Mouse (Mus musculus) limb, embryonic 10.5 days (tissue): ENCODE measurements at regions not wholly inside any gene's neighbourhood (a gene's known extent, or its start where the extent isn't known, plus 50 kb on each side); places are given as distances from the start of the nearest gene placed in this dataset.
A peak's percentile ranks its signal among the peaks of the same experiment; 100 is the strongest.

Experiments
- DNase-seq: peaks from one replicate; pipeline ENCODE4 v3.0.0-alpha.2; 2017; ENCODE audit warnings: low spot score
- H3K27ac ChIP-seq: fragments of 300-500 bp; sonication (generic); 2 replicates; pipeline ENCODE4 v1.5.1; 2016; ENCODE audit warnings: mild to moderate bottlenecking
- H3K27me3 ChIP-seq: fragments of 300-500 bp; sonication (generic); 2 replicates; pipeline ENCODE4 v1.6.1; 2016; ENCODE audit warnings: low read depth, mild to moderate bottlenecking; ENCODE audit not compliant: poor library complexity, severe bottlenecking
- H3K36me3 ChIP-seq: fragments of 300-500 bp; sonication (generic); 2 replicates; pipeline ENCODE4 v1.6.1; 2016; ENCODE audit warnings: mild to moderate bottlenecking, moderate library complexity
- H3K4me1 ChIP-seq: fragments of 300-500 bp; sonication (generic); 2 replicates; pipeline ENCODE4 v1.6.1; 2016
- H3K4me3 ChIP-seq: fragments of 300-500 bp; sonication (generic); 2 replicates; pipeline ENCODE4 v1.5.1; 2016; ENCODE audit warnings: mild to moderate bottlenecking, moderate library complexity
- H3K9me3 ChIP-seq: fragments of 300-500 bp; sonication (generic); replicated peaks from 2 replicates; pipeline ENCODE4 v1.6.1; 2016; ENCODE audit warnings: mild to moderate bottlenecking
- WGBS: fragments of 180-500 bp; shearing (Covaris S2); methylation state at CpG from one replicate; pipeline ENCODE4 v1.1.7; 2016; 5-methylcytosine and 5-hydroxymethylcytosine counted together

DNA sequence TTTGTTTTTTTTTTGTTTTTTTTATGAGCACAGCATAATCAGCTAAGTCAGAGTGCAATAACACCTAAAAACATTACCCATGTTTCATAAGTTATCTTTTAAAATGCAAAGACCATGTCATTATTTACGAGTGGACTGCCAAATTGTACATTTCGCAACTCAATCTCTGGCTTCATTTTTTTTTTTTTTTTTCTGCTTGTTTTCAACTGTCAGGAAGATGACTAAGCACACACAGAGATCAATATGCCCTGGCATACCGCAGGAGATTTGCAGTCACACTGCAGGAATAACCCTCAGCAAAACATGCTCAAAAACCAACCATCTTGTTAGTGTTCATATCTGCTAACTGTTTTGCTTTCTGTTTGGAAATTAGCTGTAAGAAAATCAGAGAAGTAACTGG is 1270.3 kb upstream of the Flrt2 start:
- Histone ChIP-seq H3K4me1 (no peaks in the 10 kb centered on the region), H3K9me3 (no peaks in the 10 kb centered on the region), H3K27ac (no peak overlapping the region), H3K27me3 (no peaks in the 10 kb centered on the region), H3K4me3 (no peak overlapping the region), H3K36me3 (no peaks in the 10 kb centered on the region)
- no peak for DNase-seq
- 80% methylated on average over 3 of the region's 3 CpGs for WGBS

DNA sequence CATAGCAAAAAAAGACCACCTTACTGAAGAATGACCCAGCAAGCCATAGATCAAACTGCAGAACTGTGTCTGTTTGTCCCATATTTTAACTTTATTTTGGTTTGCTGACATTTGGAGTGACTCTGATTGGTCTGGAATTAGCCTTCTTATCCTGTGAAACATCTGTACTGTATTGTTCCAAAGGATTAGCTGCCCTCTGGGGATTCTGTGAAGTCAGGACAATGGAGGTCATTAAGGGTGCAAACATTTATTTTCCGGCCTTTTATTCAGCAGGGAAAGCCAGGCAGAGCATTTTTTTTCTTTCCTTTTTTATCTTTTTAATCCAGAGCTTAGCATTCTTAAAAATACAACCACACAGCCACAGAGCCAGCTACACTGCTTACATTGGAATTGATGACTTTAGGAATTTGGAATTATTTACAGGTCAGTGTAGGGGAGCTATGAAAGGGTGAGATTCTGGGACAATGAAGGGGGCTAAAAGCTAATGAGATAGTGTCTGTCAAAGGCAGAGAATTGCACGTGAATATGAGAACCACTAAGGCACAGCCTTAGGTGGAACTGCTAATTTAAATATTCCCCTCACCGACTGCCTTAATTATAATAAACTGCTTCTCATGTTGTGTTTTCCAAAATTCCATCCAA is 1267.6 kb upstream of the Flrt2 start:
- no peak for DNase-seq
- Histone ChIP-seq H3K36me3 (no peaks in the 10 kb centered on the region), H3K4me1 (no peaks in the 10 kb centered on the region), H3K27me3 (no peaks in the 10 kb centered on the region), H3K4me3 (no peak overlapping the region), H3K9me3 (no peaks in the 10 kb centered on the region), H3K27ac (no peak overlapping the region)
- 42% methylated on average over 3 of the region's 3 CpGs for WGBS

DNA sequence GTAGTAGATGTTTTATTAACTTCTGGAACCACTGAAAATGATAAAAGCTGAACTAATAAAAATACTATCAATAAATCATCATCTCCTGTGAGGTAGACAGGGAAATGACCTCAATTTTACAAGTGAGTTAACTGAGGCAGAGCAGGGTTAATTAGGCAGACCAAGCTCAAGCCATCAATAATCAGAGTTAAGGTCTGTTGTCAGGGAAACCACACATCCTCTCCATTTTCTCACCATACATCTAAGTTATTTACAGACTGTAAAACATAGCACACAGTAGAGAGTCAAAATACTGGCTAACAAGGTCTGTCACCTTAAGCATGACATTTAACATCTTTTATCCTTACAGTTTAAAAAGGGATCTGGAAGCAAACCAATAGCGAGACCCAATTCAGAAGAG is 1242.5 kb upstream of the Flrt2 start:
- 74% methylated on average over 1 of the region's 1 CpGs for WGBS
- H3K4me1 ChIP-seq: no peaks in the 10 kb centered on the region

DNA sequence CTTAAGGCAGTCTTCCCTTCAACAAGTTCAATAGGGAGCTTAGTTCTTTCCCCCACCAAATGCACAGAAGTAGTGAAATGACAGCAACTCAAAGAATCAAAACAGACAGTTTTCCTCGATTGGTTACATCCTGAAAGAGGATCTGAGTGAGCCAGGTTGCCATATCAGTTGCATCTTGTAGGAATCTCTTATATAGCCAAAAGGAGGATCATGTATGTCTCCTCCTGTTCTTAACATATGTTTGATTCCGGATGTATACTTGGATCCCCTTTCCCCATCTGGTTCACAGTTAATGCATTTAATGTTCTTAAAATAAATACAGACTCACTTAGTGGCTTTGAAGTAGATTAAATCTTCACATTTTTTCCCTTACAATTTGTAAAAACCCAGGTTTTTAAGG is 1224.0 kb upstream of the Flrt2 start:
- H3K4me3 ChIP-seq: no peak overlapping the region

More for the DNA sequence above, 1242.5 kb upstream of the Flrt2 start:
- no peaks in the 10 kb centered on the region for H3K36me3 ChIP-seq
- H3K27me3 ChIP-seq: no peaks in the 10 kb centered on the region
- no peaks in the 10 kb centered on the region for H3K9me3 ChIP-seq
- H3K27ac ChIP-seq: no peak overlapping the region
- no peak for DNase-seq
- H3K4me3 ChIP-seq: no peak overlapping the region

DNA sequence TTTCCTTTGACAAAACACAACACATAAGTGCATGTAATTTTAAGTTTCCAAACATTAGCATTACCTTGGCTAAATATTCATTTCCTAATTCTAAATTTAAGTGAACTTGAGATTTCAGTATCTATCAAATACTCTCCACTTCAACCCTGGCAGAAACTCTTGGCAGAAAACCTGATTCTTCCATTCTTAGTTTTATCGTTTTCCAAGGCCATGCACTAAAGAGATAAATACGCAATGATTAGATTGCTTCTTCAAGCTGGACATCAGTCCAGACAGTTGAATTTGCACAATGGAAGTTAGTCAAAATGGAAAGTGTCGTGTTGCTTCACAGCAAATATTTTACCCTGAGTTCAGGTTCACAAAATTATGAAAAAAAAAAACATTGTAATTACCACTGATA is 1223.4 kb upstream of the Flrt2 start:
- no peak overlapping the region for H3K4me3 ChIP-seq
- H3K27me3 ChIP-seq: no peaks in the 10 kb centered on the region
- no peaks in the 10 kb centered on the region for H3K9me3 ChIP-seq
- no peaks in the 10 kb centered on the region for H3K36me3 ChIP-seq
- no peak overlapping the region for H3K27ac ChIP-seq
- DNase-seq: no peak
- 93% methylated on average over 3 of the region's 3 CpGs for WGBS
- no peaks in the 10 kb centered on the region for H3K4me1 ChIP-seq

More for the DNA sequence above, 1224.0 kb upstream of the Flrt2 start:
- Histone ChIP-seq H3K36me3 (no peaks in the 10 kb centered on the region), H3K27me3 (no peaks in the 10 kb centered on the region), H3K27ac (no peak overlapping the region), H3K4me1 (no peaks in the 10 kb centered on the region), H3K9me3 (no peaks in the 10 kb centered on the region)
- WGBS: 79% methylated on average over 2 of the region's 2 CpGs
- no peak for DNase-seq

GRCm38 (mm10) chr12:94469850-94470249 is 1222.2 kb upstream of the Flrt2 start:
- H3K27ac ChIP-seq: no peak overlapping the region
- H3K4me3 ChIP-seq: no peak overlapping the region
- H3K4me1 ChIP-seq: no peaks in the 10 kb centered on the region
- H3K36me3 ChIP-seq: no peaks in the 10 kb centered on the region
- DNase-seq: no peak
- H3K27me3 ChIP-seq: no peaks in the 10 kb centered on the region
- WGBS: 57% methylated on average over 2 of the region's 2 CpGs
- no peaks in the 10 kb centered on the region for H3K9me3 ChIP-seq

DNA sequence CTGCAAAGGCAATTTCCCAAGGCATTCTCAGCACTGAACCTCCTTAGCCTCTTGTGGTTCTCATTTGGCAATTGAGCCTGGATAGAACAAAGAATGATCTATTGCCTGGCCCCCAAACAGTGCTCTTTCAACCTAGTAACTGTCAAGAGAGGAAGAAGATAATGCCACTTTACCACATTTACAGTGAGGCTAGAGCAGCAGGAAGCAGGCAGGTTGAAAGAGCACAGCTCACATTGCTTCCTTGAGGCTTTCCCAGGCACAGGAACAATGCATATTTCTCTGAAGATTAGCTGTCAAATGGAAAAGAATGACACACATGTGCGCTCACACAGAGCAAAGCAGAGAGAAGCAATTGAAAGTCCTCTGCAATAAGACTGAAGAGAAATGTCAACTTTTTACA is 1221.0 kb upstream of the Flrt2 start:
- H3K27me3 ChIP-seq: no peaks in the 10 kb centered on the region
- no peak overlapping the region for H3K4me3 ChIP-seq
- 60% methylated on average over 1 of the region's 1 CpGs for WGBS
- H3K27ac ChIP-seq: no peak overlapping the region
- no peak for DNase-seq
- H3K4me1 ChIP-seq: no peaks in the 10 kb centered on the region
- H3K9me3 ChIP-seq: no peaks in the 10 kb centered on the region
- H3K36me3 ChIP-seq: no peaks in the 10 kb centered on the region

- 89% methylated on average over 2 of the region's 2 CpGs for WGBS
- Histone ChIP-seq H3K4me1 (no peaks in the 10 kb centered on the region), H3K36me3 (no peaks in the 10 kb centered on the region), H3K9me3 (no peaks in the 10 kb centered on the region), H3K27me3 (no peaks in the 10 kb centered on the region), H3K4me3 (no peak overlapping the region), H3K27ac (no peak overlapping the region)
- no peak for DNase-seq
These were observed 1203.3 kb upstream of the Flrt2 start for GRCm38 (mm10) chr12:94488721-94489120.

GRCm38 (mm10) chr12:94508099-94508498 is 1183.9 kb upstream of the Flrt2 start:
- H3K27me3 ChIP-seq: no peaks in the 10 kb centered on the region
- no peak overlapping the region for H3K27ac ChIP-seq
- H3K4me1 ChIP-seq: peaks cover 17% of the 10 kb centered on the region
- no peak overlapping the region for H3K4me3 ChIP-seq
- H3K9me3 ChIP-seq: no peaks in the 10 kb centered on the region
- no peaks in the 10 kb centered on the region for H3K36me3 ChIP-seq
- DNase-seq: no peak
- 82% methylated on average over 7 of the region's 7 CpGs for WGBS

GRCm38 (mm10) chr12:94509855-94510254 is 1182.2 kb upstream of the Flrt2 start:
- Histone ChIP-seq H3K27me3 (no peaks in the 10 kb centered on the region), H3K4me3 (no peak overlapping the region), H3K4me1 (peaks cover 17% of the 10 kb centered on the region), H3K9me3 (no peaks in the 10 kb centered on the region), H3K36me3 (no peaks in the 10 kb centered on the region), H3K27ac (no peak overlapping the region)
- peak; percentile 37 for DNase-seq
- WGBS: 26% methylated on average over 5 of the region's 5 CpGs

DNA sequence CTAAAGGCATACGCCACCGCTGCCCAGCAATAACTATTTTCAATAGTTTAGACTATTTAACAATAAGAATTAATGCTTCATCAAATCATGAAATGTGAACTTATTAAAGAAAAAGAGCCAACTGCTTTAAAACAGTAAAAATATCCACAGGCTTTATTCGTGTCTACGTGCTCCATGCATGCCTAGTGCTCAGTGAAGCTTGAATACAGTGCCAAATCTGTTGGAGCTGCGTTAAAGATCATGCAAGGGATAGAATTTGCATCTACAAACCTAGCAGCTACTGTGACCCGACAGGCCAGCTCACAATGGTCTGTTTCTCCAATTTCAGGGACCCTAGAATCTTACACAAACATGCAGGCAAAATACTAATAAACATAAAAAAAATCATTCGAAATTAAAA is 1147.3 kb upstream of the Flrt2 start:
- Histone ChIP-seq H3K36me3 (no peaks in the 10 kb centered on the region), H3K27me3 (no peaks in the 10 kb centered on the region), H3K4me3 (no peak overlapping the region), H3K9me3 (no peaks in the 10 kb centered on the region), H3K27ac (no peak overlapping the region), H3K4me1 (no peaks in the 10 kb centered on the region)
- DNase-seq: no peak
- 92% methylated on average over 7 of the region's 7 CpGs for WGBS

DNA sequence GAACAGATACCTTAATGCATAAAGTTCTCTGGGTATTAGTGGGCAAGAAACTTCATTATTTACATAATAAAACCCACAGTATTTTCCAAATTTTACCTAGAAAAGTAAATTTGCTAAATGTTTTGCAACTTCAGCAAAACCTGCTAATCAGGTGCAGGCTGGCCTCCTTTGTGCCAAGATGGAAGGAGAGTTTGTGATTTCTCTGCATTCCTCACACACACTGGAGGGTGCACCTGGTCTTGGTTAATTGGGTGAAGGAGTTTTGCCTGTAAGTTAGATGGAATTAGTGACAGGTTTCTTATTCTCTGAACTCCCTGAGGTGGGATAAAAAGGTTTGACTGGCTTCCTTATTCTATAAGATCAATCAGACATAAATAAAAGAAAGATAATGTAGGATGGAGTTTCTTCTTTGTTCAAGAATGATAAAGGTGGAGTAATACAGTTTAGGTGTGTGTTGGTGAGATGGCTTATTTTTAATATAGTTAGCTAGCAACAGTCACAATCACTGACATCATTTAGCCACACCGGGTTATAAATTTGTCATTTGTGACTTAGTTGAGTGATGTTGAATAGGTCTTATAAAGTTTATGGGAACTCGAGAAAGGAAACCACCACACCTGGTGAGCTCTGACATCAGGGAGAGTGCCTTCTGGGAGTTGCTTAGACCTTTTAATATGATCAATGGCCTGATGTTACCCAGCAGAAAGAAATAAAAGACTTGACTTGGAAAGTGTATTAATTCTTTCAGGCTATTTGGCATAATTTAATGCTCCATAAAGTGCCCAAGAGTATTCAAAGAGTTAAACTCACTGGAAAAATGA is 1131.4 kb upstream of the Flrt2 start:
- peak; percentile 46 for DNase-seq
- H3K4me1 ChIP-seq: peaks cover 10% of the 10 kb centered on the region; the same call in 1 of the 2 replicates
- no peak overlapping the region for H3K4me3 ChIP-seq
- no peak overlapping the region for H3K27ac ChIP-seq
- WGBS: 71% methylated on average over 2 of the region's 2 CpGs
- H3K27me3 ChIP-seq: no peaks in the 10 kb centered on the region
- no peaks in the 10 kb centered on the region for H3K9me3 ChIP-seq
- H3K36me3 ChIP-seq: no peaks in the 10 kb centered on the region

DNA sequence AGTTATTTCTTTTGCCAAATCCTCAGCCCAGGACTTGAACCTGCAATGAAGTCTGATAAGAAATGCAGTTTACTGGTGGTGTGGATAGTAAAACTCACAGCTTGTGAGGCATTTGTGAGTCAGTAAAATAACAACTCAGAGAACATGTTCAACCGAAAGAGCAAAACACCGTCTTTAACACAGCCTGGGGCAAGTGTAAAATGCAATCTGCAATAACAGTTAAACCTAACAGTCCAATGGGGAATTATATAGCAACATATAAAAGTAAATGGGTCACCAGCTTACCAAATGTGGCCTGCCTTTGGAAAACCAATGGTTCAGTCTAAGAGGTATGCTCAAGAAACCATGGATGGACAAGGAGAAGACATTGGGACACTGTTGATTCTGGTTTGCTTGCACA is 1117.0 kb upstream of the Flrt2 start:
- Histone ChIP-seq H3K4me1 (no peaks in the 10 kb centered on the region), H3K27ac (no peak overlapping the region), H3K27me3 (no peaks in the 10 kb centered on the region), H3K4me3 (no peak overlapping the region), H3K9me3 (no peaks in the 10 kb centered on the region), H3K36me3 (no peaks in the 10 kb centered on the region)
- no peak for DNase-seq
- 86% methylated on average over 2 of the region's 2 CpGs for WGBS
